Mouse (Mus musculus): ENCODE results near the gene Zfp386.
"Not testable (repeated sequence)": the region's sequence is repeated elsewhere in the genome, so short reads cannot be mapped to it uniquely, and the experiment has no call there.

Gene Zfp386

DNA sequence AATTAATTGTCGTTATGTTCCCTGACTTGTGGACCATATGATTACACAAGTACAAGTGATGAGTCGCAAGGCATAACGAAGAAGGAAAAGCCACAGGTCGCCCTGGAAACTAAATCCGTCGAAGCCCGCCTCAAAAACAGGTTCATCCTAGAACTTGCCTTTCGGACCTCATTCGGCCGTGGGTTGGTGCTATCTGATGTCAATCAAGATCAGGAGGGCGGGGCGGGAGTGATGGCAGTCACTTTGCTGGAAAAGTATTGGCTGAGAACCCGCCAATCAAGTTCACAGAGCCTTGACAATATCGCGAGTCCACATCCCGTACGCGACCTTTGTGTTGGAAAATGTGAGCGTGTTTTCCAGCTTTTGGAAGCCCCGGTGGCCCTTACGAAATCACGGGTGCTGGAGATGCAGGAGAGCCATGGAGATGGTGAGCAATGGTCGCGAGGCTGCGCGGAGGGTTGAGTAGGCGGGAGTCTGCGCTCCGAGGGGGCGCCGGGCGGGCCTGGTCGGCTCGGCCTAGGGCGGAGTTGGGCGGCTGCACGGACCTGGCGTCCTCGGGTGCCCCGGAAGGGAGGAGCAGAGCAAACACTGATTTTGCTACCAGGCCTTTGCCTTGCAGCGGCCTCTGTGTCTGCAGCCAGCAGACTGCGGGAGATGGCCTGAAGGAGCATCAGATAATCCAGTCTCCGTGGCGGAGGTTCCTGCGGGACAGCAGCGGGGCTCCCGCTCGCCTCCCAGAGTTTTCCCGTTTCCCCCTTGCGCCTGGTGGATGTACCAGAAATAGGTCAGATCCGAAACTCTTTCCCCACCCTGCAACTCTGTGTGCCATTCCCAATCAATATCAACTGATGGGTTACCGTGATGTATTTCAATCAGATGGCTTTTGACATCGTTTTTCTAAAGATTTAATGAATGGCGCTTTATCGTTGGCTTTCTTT, at the start of gene Zfp386:
TSS of gene Zfp386 (plus strand) at position 285 of the 938 bp plus-strand sequence.
- ATAC-seq (ENCODE audit: insufficient number of reproducible peaks, low FRiP score, low TSS enrichment): peak; percentile 99

DNA sequence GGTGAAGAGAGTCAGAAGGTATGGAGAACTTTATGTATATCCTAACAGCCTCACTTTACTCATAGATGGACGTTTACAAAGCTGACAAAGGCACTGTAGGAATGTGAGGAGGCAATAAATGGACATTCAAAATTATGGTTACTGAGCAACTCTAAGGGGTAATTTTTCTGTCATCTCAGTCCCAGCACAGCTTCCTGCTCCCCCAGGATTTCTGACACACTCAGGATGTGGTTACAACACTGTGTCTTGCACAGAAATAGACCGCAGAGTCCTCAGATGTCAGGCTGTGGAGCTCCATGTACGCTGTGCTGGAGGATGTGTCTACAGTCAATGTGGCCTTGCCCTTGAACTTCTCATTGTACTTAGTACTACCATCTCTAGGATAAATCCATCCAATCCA, 47.7 kb upstream of the Zfp386 start:
- not testable (repeated sequence) for ATAC-seq (ENCODE audit: insufficient number of reproducible peaks, low FRiP score, low TSS enrichment)

DNA sequence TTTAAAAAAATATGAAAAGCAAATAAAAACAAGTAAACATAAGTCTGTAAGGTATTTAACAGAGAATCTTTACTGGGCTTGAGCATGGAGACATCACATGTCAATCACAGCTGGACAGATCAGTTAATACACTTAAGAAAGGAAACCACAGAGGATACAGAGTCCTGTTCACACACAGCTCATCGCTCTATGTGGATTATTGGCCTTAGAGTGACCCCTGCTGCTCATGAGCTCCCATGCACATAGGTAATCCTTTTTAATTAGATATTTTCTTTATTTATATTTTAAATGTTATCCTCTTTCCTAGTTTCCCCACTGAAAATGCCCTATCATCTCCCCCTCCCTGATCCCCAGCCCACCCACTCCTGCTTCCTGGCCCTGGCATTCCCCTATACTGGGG, 44.6 kb upstream of the Zfp386 start:
- ATAC-seq (ENCODE audit: insufficient number of reproducible peaks, low FRiP score, low TSS enrichment): not testable (repeated sequence)

DNA sequence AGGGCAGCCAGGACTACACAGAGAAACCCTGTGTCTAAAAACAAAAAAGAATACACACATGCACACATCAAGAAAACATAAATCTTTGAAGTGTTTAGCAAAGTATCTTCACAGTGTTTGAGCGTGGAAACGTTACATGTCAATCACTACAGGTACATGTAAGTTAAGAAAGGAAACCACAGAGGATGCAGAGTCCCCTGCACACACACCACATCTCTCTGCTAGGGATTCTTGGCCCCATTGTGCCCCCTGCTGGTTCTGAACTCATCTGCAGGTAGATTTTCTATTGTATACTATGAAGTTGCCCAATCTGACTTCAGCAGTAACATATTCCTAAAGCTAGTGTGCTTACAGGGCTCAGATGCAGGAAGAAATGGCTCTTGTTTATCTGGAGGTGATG, 36.7 kb upstream of the Zfp386 start:
- ATAC-seq (ENCODE audit: insufficient number of reproducible peaks, low FRiP score, low TSS enrichment): no peak

DNA sequence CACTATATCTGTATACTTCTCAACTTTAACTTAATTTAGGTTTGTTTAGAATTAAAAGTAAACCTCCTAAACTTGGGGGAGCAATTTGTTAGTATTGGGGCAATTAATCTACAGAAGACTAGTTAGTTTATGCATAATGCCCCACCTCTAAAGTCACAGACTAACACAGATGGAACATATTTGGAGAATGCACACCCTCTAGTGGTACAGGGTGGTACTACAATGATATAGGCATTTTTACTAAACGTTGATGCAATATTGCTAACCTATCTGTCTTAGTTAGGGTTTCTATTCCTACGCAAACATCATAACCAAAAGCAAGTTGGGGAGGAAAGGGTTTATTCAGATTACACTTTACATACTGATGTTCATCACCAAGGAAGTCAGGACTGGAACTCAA, 19.4 kb upstream of the Zfp386 start:
- no peak for ATAC-seq (ENCODE audit: insufficient number of reproducible peaks, low FRiP score, low TSS enrichment)

DNA sequence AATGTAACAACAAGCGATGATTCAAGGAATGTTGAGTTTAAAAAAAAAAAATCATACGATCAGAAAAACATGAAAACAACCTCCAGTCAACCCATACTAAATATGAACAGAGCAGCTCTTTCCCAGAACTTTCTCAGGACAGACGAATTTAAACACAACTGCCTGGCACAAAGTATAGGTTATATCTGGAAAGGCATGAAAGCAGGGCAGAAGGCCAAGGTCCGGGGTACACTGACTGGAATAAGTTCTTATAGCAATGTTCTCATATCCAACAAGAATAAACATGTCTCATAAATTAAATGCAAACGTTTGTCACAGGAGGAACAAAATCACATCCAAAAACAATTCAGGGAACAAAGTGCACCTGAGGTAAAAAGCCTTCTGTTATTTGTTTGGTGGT, 12.2 kb upstream of the Zfp386 start:
- no peak for ATAC-seq (ENCODE audit: insufficient number of reproducible peaks, low FRiP score, low TSS enrichment)

DNA sequence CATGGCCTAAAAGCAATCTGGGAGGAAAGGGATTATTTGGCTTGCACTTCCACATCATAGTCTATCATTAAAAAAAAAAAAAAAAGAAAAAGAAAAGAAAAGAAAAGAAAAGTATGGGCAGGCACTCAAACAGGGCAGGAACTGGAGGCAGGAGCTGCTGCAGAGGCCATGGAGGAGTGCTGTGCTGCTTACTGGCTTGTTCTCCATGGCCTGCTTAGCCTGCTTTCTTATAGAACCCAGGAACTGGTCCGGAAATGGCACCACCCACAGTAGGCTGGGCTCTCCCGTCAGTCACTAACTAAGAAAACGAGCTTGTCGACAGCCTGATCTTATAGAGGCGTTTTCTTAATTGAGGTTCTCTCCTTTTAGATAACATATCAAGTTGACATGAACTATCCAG, 2.7 kb upstream of the Zfp386 start:
- no peak for ATAC-seq (ENCODE audit: insufficient number of reproducible peaks, low FRiP score, low TSS enrichment)

DNA sequence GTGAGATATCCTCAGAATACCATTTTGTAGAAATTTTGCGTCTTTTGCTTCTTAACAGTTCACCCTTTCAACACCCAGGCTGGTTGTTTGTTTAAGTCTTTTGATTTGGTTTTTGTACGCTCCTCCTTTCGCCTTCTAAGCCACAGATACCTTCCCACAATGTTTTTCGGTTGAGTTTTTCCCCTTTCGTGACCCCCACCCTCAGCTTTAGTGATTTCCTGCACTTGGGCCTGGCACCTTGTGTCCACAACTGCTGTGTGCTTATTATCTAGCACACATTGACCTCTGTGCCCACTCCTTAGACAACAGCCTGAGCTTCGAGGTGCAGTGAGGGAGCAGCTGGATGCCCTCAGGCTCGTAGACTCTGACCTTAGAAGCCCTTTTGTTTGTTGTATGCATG, 1.2 kb downstream of the Zfp386 start:
- ATAC-seq (ENCODE audit: insufficient number of reproducible peaks, low FRiP score, low TSS enrichment): no peak

DNA sequence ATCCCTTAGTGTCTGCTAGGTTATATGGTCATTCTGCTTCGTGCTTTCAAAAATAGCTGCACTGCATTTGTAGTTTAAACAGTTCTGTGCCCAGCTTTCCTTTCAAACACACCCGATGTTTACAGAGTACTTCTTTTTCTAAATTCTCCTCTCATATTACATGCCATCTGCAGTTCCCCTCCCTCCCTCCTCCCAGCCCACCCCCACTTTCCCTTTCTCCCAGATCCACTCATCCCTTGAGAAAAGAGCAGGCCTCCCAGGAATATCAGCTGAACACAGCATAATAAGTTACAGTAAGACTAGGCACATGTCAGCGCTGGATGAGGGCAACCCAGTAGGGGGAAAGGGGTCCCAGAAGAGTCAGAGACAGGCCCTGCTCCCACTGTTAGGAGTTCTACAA, 1.7 kb downstream of the Zfp386 start:
- no peak for ATAC-seq (ENCODE audit: insufficient number of reproducible peaks, low FRiP score, low TSS enrichment)

DNA sequence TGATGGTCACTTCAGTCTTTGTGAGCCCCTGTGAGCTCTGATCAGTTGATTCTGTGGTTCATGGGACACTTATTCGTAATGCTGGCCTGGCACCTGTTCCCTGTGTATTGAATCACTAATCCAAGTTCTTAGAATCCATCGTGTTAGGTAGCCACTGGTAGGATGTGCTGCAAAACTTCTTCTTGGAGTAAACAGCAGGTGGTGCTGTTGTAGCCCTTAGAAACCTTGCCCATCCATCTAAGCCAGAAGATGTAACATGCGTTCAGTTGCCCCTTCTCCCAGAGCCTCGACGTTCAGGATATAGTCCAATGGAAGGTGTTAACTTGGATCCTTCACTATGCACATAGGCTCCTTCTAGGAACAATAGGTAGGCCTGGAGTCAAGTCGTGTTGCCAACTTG, 2.2 kb downstream of the Zfp386 start:
- no peak for ATAC-seq (ENCODE audit: insufficient number of reproducible peaks, low FRiP score, low TSS enrichment)

DNA sequence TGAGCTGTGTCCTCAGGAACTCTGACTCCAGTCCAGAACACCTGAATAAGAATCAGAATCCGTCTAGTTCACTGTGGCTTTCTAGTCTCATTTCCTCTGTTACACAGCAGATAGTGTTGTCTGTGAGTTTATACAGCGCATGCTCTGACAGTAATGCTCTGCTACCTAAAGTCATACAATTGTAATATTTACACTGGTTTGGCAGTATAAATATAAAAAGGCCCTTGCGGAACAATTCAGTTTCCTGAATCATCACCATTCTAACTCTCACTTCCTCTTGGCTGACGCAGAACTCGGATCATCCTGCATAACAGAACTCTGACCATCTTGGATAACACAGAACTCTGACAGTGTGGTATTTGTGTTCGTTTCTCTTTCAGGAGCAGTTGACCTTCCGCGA, 6.8 kb downstream of the Zfp386 start:
- ATAC-seq (ENCODE audit: insufficient number of reproducible peaks, low FRiP score, low TSS enrichment): no peak

DNA sequence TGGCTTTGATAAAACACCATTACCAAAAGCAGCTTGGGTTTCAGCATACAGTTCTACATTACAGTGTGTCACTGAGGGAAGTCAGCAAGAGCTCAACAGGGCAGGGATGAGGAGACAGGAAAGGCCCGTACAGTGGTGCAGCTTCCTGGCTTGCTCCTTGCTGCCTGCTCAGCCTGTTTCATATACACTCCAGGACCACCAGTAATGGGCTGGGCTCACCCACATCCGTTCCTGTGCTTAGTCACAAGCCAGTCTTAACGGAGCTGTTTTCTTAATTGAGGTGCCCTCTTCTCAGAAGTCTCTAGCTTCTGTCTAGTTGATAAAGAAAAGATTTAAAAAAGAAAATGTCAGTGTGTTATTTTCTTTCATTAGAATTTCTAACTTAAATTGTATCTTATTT, 8.6 kb downstream of the Zfp386 start:
- no peak for ATAC-seq (ENCODE audit: insufficient number of reproducible peaks, low FRiP score, low TSS enrichment)

DNA sequence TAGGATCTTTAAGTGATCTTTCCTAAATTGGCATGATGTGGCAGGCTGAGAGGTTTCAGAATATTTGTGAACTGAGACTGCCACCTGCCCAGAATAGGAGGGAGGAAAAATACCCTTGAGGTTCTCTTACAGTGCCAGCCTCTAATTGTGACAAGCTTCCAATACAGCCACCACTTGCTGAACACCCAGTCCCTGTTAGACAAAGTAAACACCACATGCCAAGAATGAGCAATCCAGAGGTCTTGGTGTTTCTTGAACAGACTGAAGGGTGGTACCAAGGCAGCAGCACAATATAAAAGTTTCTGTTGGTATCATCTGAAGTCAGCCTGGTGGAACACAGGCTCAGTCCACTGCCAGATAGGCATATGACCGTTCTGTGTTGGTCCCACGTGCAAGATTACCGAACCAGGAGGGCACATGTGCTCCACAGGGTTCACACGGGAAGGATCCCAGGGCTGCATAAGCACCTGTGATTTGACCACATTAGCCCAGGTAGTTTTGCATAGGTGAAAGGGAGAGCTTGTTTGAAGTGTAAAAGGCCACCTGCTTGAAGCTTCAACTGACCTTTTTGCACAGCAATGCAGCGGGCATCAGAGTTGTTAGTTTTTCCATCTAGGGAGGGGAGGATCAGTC, 14.2 kb downstream of the Zfp386 start:
- ATAC-seq (ENCODE audit: insufficient number of reproducible peaks, low FRiP score, low TSS enrichment): no peak

DNA sequence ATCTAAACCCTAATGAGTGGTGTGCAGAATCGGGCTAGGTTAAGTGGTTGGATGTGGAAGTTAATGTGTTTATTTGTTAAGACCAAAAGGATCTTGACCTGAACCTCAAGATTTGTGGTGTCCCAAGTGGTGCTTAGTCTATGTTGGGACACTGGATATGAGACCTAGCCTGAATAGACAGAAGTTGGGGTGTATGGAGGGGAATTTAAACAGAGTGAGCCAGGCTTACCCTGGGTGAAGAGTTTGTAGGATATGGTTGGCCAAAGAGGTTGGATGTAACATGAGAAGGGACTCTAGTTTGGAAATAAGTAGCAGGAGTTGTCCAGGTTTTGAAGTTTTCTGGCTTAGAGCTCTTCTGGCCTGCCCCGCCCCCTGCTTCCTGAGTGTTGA, 14.7 kb downstream of the Zfp386 start:
- ATAC-seq (ENCODE audit: insufficient number of reproducible peaks, low FRiP score, low TSS enrichment): no peak

DNA sequence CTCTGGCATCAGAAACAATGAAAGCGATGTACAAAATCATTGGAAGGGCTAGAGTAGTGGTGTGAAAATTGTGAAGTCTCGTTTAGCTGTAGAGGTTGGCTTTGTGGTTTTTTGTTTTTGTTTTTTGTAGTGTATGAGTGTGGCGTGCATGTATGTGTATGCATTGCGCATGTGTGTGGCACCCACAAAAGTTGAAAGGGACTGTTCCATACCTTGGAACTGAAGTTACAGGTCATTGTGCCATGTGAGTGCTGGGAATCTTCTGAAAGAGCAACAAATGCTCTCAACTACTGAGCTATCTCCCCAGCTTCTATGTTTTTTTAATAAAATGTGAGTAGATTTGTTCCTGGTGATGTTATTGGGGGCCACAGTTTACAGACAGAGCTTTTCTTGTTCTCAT, 15.5 kb downstream of the Zfp386 start:
- ATAC-seq (ENCODE audit: insufficient number of reproducible peaks, low FRiP score, low TSS enrichment): no peak

DNA sequence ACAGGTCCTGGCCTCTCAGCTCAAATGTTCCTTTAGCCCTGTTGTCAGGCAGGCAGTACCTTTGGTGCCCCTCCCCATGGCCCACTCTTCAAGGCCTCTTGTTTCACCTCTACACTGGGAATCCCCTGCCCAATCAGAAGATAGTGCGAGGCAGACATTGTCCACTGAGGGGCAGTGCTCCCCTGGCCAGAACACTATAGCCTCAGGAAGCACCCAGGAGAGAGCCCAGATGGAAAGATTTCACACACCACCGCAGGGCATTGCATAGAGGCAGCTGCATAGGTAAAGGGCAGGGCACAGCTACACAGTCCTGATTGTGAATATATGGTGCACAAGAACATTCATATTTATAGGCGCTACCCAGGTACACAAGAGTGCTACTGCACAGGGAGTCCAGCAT, 23.5 kb downstream of the Zfp386 start:
- ATAC-seq (ENCODE audit: insufficient number of reproducible peaks, low FRiP score, low TSS enrichment): peak; percentile 92

DNA sequence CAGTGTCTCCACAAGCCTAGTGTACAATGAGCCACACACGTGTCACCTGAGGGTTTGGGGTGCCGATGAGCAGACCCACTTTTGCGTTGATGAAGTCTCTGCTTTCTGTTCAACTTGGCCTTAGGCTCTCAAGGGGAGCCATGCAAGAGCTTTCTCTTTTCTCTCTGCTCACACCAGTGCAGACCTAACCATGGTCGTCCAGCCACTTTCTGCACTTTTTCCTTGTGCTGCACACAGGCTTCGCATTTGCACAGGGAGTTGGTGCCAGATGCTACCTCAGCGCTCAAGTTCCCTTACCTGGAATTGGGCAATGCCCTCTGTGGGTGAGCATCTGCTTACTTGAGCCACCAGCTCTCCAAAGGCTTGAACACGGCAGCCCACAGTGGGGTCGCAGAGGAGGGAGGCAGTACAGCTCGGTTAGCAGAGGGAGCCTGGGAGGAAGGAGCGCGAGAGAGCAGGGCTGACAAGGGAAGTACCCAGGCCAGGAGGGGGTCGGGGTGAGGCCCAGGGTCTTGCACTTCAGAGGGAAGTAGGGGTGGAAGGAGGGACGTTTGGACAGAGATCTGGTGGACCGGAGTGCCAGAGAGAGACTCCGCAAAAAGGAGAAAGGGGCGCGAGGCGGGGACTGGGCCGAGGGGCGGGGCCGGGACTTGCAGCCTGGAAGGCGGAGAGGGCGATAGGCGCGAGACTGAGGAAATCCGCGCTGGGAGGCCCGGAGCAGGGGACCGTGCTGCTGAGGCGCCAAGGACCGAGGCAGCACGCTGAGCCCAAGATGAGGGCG, 29.7 kb downstream of the Zfp386 start, which contains the start of gene Vipr2:
TSS of gene Vipr2 (plus strand) at position 653 of the 781 bp plus-strand sequence.
- ATAC-seq (ENCODE audit: insufficient number of reproducible peaks, low FRiP score, low TSS enrichment): peak; percentile 72

DNA sequence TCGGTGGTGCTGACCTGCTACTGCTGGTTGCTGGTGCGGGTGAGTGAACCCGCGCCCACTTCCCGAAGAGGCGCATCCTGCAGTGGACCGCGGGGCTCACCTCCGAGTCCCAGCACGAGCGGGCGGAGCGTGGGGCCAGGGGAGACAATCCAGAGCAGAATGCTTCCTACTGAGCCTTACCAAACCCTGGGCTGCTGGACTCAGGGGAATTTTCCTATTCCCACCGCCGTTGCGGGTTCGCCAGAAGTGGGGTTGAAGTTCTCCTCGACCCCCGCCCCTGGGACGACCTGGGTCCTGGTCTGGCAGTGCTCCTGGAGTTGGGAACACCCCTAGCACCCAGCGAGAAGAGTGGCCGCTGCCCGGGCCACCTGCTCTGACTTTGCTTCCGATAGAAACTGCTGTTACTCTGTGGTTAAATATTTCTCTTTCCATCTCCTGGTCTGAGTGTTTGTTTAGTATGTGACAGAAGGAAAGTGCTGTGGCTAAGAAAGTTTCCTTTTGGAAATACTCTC, 30.4 kb downstream of the Zfp386 start:
- no peak; the same call in 1 of the 2 replicates for ATAC-seq (ENCODE audit: insufficient number of reproducible peaks, low FRiP score, low TSS enrichment)

DNA sequence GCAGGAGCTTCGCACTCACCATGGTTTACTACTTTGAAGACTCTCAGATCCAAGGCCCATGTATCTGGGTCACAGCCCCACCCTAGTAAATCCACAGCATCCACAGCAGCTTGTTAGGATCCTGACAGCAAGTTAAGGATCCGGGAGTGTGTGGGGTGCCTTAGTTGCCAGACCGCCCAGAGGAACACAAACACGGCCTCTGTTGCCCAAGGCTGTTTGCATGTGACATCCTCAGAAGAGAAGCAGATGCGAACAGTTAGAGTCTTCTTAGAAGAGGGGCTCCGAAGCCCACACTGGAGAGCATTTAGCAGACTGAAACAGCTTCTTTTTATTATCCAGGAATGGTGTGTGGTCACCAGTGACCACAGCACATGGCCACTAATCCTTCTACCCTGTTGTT, 35.6 kb downstream of the Zfp386 start:
- ATAC-seq (ENCODE audit: insufficient number of reproducible peaks, low FRiP score, low TSS enrichment): no peak

DNA sequence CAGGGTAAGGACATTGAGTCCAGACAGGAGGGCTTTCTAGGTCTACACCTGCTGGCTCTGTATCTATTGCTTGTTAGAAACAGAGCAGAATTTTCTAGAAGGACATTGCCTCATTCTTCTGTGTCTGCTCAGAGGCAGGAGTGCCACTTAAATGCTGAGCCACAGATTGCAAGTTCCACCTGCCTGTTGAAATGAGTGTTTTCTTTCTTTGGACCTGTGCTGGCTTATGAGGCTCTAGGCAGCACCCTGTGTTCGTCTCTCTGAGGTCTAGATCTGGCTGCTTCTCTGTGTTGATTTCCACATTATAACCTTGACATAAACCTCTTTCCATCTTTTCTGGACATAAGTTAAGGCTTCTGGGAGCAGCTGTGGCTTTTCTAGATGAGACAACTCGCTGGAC, 36.8 kb downstream of the Zfp386 start:
- no peak for ATAC-seq (ENCODE audit: insufficient number of reproducible peaks, low FRiP score, low TSS enrichment)
